In genomic region chr19:28559400-28559799, GRCm38 (mm10) we compare ENCODE assay signal across 20 mouse cellular contexts.
DNase-seq lines count a peak whose midpoint lies in the region; ATAC-seq and TF ChIP-seq lines count a peak whose summit lies in the region.
"Had no signal": no experiment of that assay in that cellular context is flagged by ENCODE, and none has a peak within 500 bp of the region (broad histone marks: within the 10 kb centered on the region; RNA-seq: fewer than 3 reads in every experiment).

No protein-coding gene starts in this region.

- no peak overlapping the region; the same call in 1 of the 2 replicates for H3K9ac ChIP-seq in kidney, embryonic 16.5 days (replicated peaks; ENCODE audit: low read length)
- H3K9ac ChIP-seq: embryonic facial prominence, embryonic 15.5 days; heart, embryonic 12.5 days; hindbrain, embryonic 12.5 days had no signal

- peak overlapping the region; percentile 90 for H3K27ac ChIP-seq in kidney, embryonic 16.5 days (ENCODE audit: low read length)
- H3K27ac ChIP-seq: embryonic facial prominence, embryonic 15.5 days; hindbrain, embryonic 12.5 days; hindbrain, postnatal 0 days had no signal

- peak overlapping the region; percentile 36 for H3K4me2 ChIP-seq in kidney, embryonic 16.5 days (replicated peaks; ENCODE audit: low read depth, low read length)
- H3K4me2 ChIP-seq: embryonic facial prominence, embryonic 15.5 days; heart, embryonic 12.5 days; hindbrain, embryonic 12.5 days had no signal

- H3K4me1 ChIP-seq in kidney, embryonic 16.5 days (ENCODE audit: insufficient read depth, low read length), result peaks cover 44% of the 10 kb centered on the region
- peaks cover 85% of the 10 kb centered on the region for H3K4me1 ChIP-seq in E14TG2a.4 (replicated peaks; ENCODE audit: low read depth, low read length)

- H3K4me3 ChIP-seq in kidney, embryonic 16.5 days (ENCODE audit: low read length), result no peak overlapping the region
- no peak overlapping the region for H3K4me3 ChIP-seq in C2C12 (ENCODE audit: insufficient read depth, poor library complexity, severe bottlenecking)
- H3K4me3 ChIP-seq in E14TG2a.4 (replicated peaks; ENCODE audit: low read length), result peak overlapping the region; percentile 45
- H3K4me3 ChIP-seq: embryonic facial prominence, embryonic 15.5 days; heart, embryonic 12.5 days; hindbrain, embryonic 12.5 days had no signal

- TF ChIP-seq CTCF in C2C12 (IDR thresholded peaks at IDR 0.05; ENCODE audit: control insufficient read depth, insufficient read depth, insufficient read length), result no peak
- TF ChIP-seq CTCF in E14TG2a.4 (conservative IDR thresholded peaks at IDR 0.05; ENCODE audit: low read length), result no peak

- H3ac ChIP-seq in C2C12 (ENCODE audit: control insufficient read depth, insufficient read length, low read depth), result peak overlapping the region; percentile 12

- peak; percentile 66 for ATAC-seq in kidney, embryonic 16.5 days (ENCODE audit: low FRiP score, low TSS enrichment)
- no peak for ATAC-seq in activated CD4-positive, CD25-positive, alpha-beta regulatory T cell, adult 4 months
- ATAC-seq: CD4-positive, CD25-positive, alpha-beta regulatory T cell, adult 4 months; forebrain, embryonic 16.5 days; hindbrain, postnatal 0 days had no signal

- no peaks in the 10 kb centered on the region for H3K79me3 ChIP-seq in C2C12 (ENCODE audit: low read depth)

- no peaks in the 10 kb centered on the region for H3K36me3 ChIP-seq in kidney, embryonic 16.5 days (ENCODE audit: insufficient read depth, low read length)
- H3K36me3 ChIP-seq in C2C12 (ENCODE audit: control insufficient read depth, insufficient read depth) (no peaks in the 10 kb centered on the region), E14TG2a.4 (ENCODE audit: insufficient read depth, low read length) (no peaks in the 10 kb centered on the region)
- H3K36me3 ChIP-seq: embryonic facial prominence, embryonic 15.5 days; heart, embryonic 12.5 days; hindbrain, embryonic 12.5 days had no signal

- no peaks in the 10 kb centered on the region for H3K79me2 ChIP-seq in C2C12 (ENCODE audit: control insufficient read depth, insufficient read depth)

- WGBS in kidney, embryonic 16.5 days, result 63% methylated on average over 10 of the region's 10 CpGs

- peak; percentile 41 for DNase-seq in kidney, adult 18-20 months
- no peak for DNase-seq in kidney, postnatal 14 days
- no peak for DNase-seq in kidney, adult 8-10 months
- DNase-seq in gastrocnemius, postnatal 25 days, result no peak
- DNase-seq: adrenal gland, postnatal 25 days; cerebellum, adult 18-20 months; cerebellum, adult 9-11 months; cerebellum, postnatal 36 days; gastrocnemius, postnatal 10 days had no signal

- H3K27me3 ChIP-seq in kidney, embryonic 16.5 days (ENCODE audit: insufficient read depth, low read length), result no peaks in the 10 kb centered on the region
- H3K27me3 ChIP-seq in C2C12 (ENCODE audit: control insufficient read depth, insufficient read depth, insufficient read length) (no peaks in the 10 kb centered on the region), E14TG2a.4 (ENCODE audit: insufficient read depth, low read length) (no peaks in the 10 kb centered on the region)
- H3K27me3 ChIP-seq: embryonic facial prominence, embryonic 15.5 days; heart, embryonic 12.5 days; hindbrain, embryonic 12.5 days; Patski had no signal

- H3K9me3 ChIP-seq in kidney, embryonic 16.5 days (ENCODE audit: low read length), result no peaks in the 10 kb centered on the region
- H3K9me3 ChIP-seq in E14TG2a.4 (ENCODE audit: low read length), result no peaks in the 10 kb centered on the region
- H3K9me3 ChIP-seq: embryonic facial prominence, embryonic 15.5 days; heart, embryonic 12.5 days; hindbrain, embryonic 12.5 days had no signal

TF ChIP-seq in C2C12, 6 proteins besides CTCF, POLR2A, EP300 and RAD21:
- TF ChIP-seq FOSL1 (IDR thresholded peaks at IDR 0.05; ENCODE audit: insufficient read depth, low read length, poor library complexity, severe bottlenecking), result no peak
- no peak for TF ChIP-seq MAX (IDR thresholded peaks at IDR 0.05)
- no peak for TF ChIP-seq MYOG (IDR thresholded peaks at IDR 0.05; ENCODE audit: control insufficient read depth, extremely low read depth, insufficient read length)
- TF ChIP-seq USF1 (IDR thresholded peaks at IDR 0.05; ENCODE audit: low read depth), result no peak
- TF ChIP-seq CEBPB (IDR thresholded peaks at IDR 0.05; ENCODE audit: low read depth), result no peak
- no peak for TF ChIP-seq MYOD1 (IDR thresholded peaks at IDR 0.05; ENCODE audit: control insufficient read depth, insufficient read length, low read depth)
